Mouse (Mus musculus): ENCODE results near the gene 1810043G02Rik.

GRCm38 (mm10) chr10:77975653-77976052 lies 2.7 kb upstream of the 1810043G02Rik start:
- TF ChIP-seq POLR2A (IDR thresholded peaks at IDR 0.05; ENCODE audit: insufficient read depth, low read length), result no peak
- TF ChIP-seq CTCF (IDR thresholded peaks at IDR 0.05; ENCODE audit: low read depth, low read length), result no peak

All from ES-Bruce4 (cell line).